Mouse (Mus musculus) lung, adult 2 months (tissue): ENCODE results near the gene Cst9. TPM values are rescaled to one million over a fixed set of nuclear protein-coding genes. Genes with fewer than 3 reads are reported as not detected.

ENCODE experiments used
- DNase-seq: peaks from one replicate; pipeline ENCODE4 v3.0.0; 2022
- H3K4me1 ChIP-seq: fragments of 200-500 bp; 2 replicates; pipeline ENCODE4 v1.6.1; 2011; ENCODE audit warnings: low read length; ENCODE audit not compliant: control insufficient read depth, insufficient read depth
- H3K4me3 ChIP-seq: fragments of 200-500 bp; replicated peaks from 2 replicates; pipeline ENCODE3; 2011; ENCODE audit warnings: low read depth, mild to moderate bottlenecking, control low read depth, low read length; ENCODE audit errors: extremely low read depth
- CTCF ChIP-seq: fragments of 200-500 bp; IDR thresholded peaks from 2 replicates; pipeline ENCODE4 v1.5.1; 2011; ENCODE audit warnings: mild to moderate bottlenecking, low read length, control low read depth; ENCODE audit not compliant: insufficient read depth
- POLR2A ChIP-seq: fragments of 200-500 bp; IDR thresholded peaks from 2 replicates; pipeline ENCODE4 v1.6.1; 2011; ENCODE audit warnings: low read depth, mild to moderate bottlenecking, control low read depth, low read length, borderline replicate concordance; ENCODE audit errors: extremely low read depth
- WGBS: fragments of 180-500 bp; shearing (Covaris S2); methylation state at CpG from one replicate; pipeline ENCODE4 v1.1.7; 2018; 5-methylcytosine and 5-hydroxymethylcytosine counted together
- polyA plus RNA-seq: library from polyadenylated mRNA; depleted of rRNA; stranded (reverse); fragments of >200 nt; gene quantifications from 2 replicates; pipeline ENCODE4 v1.2.3, GENCODE M21; 2012; rRNA removed

Cst9 gene
- polyA plus RNA-seq, 1 experiment, result 0.20 TPM

DNA sequence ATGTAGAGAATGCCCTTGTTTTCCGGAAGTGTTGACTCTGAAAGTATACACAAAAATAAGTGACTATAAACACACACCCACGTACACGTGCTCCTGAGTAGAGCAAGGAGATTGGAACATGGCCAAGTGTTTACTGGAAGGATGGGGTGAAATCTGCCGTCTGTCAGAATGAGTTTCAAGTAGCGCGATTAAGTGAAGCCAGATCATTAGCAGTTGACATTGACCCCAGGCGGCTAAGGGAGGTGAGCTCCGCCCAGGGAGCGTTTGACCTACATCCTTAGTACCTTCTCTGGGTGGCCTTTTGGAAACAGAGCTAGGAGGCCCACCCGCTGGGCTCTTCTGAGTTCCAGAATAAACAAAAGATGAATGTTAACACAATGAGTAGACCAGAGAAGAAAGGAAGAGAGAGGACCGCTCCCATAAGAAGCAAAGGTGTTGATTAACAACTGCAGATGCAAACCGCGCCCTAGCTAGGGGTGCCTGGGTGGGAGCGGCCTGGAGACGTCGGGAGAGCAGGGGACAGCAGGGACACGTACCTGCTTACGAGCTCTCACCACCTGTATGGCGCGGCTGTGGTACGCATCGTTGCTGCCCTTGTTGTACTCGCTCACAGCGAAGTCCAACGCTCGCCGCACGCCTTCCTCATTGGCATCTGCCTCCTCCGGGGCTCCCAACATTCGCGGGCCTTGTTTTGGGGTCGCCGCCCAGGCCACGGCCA is 39.8 kb downstream of the Cst9 start:
- TF ChIP-seq POLR2A (no peak), CTCF (no peak)
- peak; percentile 23 for DNase-seq
- under 1% methylated on average over 34 of the region's 34 CpGs for WGBS
- Histone ChIP-seq H3K4me3 (peak overlapping the region; percentile 88), H3K4me1 (peaks cover 33% of the 10 kb centered on the region)

DNA sequence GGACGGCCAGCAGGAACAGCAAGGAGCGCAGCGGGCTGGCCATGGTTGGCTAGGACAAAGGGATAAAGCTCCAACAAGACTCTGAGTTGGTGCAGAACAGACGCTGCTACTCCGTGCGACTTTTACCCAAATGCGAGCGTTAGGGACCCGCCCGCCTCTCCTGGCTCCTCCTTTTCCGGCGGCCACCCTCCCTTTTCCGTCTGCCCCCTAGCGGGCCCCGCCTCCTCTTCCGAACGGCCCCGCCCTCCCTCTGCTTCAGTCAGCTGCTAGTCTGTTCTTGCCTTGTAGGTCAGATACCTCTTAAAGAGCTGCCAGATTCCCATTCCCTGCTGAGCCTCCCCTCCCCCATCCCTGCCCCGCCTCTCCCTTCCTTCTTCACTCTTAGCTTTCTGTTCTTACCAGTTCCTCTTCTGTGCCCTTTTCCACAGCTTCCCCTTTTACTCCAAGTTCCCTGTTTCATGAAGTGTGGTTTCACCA is 40.4 kb downstream of the Cst9 start, which contains the start of gene Cst3:
Gene Cst3, minus strand, starts transcription at position 358 of the 477 bp plus-strand sequence.
- WGBS, result 0% methylated on average over 19 of the region's 19 CpGs
- TF ChIP-seq CTCF (no peak), POLR2A (peak; percentile 96)
- DNase-seq, result peak; percentile 93
- Histone ChIP-seq H3K4me1 (peaks cover 33% of the 10 kb centered on the region), H3K4me3 (peak within 1 kb of the TSS; percentile 88)

DNA sequence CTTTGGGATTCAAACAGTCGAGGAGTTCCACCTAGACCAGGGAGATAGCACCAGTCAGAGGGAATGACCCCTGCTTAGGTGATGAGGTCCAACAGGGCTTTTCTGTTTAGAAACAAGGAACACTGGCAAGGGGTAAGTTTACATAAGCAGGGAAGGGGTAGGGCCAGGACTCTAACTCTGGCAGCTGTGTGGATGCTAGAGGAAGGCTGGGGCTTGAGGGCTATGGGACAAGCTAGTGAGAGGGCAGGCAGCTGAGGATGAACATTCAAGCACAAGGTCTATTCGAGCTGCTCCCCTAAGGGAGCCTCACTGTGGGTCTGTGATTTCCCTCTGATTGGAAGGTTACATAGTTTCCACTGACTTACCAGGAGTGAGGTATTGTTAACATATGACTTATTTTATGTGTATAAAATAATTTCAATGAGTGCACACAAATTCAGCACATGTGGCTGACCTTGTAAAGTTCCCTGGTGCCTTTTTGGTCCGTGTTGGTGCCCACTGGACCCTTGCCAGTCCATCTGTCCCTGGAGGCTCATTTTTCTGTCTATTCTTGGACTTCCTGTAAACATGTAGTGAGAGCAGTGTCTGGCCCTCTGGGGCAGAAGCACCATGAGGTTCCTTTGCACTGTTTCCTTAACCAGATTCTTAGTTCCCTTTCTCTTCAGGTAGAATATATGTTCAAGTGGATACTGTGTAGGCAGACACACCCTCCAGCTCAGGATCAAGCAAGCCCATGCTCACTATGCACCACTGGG is 42.2 kb downstream of the Cst9 start:
- DNase-seq, result no peak
- H3K4me3 ChIP-seq, result no peak overlapping the region
- peaks cover 32% of the 10 kb centered on the region for H3K4me1 ChIP-seq
- TF ChIP-seq POLR2A (no peak), CTCF (no peak)
- WGBS, result 19% methylated on average over 3 of the region's 3 CpGs

DNA sequence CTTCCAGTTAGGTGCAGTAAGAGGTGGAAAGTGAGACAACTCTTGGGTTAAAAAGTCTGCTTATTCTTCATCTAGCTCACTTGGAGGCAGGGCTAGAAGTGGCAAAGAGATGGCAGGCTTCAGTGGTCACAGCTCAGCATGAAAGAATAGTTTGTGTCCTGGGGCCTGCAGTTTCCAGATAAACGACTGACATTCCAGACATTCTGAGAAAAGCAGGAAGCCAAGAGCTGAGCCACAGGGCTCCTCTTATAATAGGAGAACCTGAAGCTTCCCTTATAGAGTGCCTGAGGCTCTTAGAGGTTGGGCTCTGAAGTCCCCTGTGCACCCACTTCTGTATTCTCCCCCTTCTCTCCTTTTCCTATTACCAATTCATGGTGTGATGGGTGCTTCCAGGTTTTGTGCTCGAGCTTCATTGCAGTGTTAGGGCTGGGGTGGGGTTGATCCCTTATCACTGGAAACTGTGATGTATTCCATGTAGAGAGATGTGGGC is 43.7 kb downstream of the Cst9 start:
- no peak overlapping the region for H3K4me3 ChIP-seq
- WGBS, result 9% methylated on average over 2 of the region's 2 CpGs
- DNase-seq, result no peak
- TF ChIP-seq POLR2A, result no peak
- no peak for TF ChIP-seq CTCF
- peaks cover 31% of the 10 kb centered on the region for H3K4me1 ChIP-seq

DNA sequence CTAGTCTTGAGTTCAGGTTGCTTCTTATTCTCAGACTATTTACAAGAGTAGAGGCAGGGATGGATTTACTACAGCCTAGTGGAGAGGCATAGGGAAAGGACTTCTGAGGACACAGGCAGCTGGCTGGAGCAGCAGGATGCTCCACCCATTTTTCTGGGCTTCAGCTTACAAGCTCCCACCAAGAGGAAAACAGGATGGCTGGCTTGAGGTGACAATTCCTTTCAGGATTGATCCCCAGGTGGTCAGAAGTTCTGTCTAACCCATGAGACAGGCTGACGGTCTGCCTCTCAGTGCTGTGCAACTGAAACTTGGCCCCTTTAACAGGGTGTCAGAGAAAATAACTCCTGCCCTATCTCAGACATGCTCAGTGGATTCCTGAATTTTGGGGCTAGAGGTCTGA is 44.3 kb downstream of the Cst9 start:
- peaks cover 30% of the 10 kb centered on the region for H3K4me1 ChIP-seq
- TF ChIP-seq CTCF, result no peak
- TF ChIP-seq POLR2A, result peak; percentile 31; the same call in 1 of the 2 replicates
- WGBS, result 31% methylated on average over 1 of the region's 1 CpGs
- DNase-seq, result no peak
- H3K4me3 ChIP-seq, result no peak overlapping the region

DNA sequence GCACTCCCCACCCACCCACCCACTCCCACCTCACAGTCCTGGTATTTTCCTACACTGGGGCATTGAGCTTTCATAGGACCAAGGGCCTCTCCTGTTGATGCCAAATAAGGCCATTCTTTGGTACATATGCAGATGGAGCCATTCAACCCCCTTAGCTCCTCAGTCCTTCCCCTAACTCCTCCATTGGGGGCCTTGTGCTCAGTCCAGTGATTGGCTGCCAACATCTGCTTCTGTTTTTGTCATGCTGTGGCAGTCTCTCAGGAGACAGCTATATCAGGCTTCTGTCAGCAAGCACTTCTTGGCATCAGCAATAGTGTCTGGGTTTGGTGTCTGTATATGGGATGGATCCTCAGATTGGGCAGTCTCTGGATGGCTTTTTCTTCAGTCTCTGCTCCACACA is 49.8 kb downstream of the Cst9 start:
- TF ChIP-seq POLR2A (no peak), CTCF (no peak)
- no peaks in the 10 kb centered on the region; the same call in 1 of the 2 replicates for H3K4me1 ChIP-seq
- no peak overlapping the region for H3K4me3 ChIP-seq
- DNase-seq, result no peak

Other genes with a start within 250 kb of the Cst9 start
- gene Nxt1, start 162.5 kb upstream of the Cst9 start, polyA plus RNA-seq, result 15.6 and 19.6 TPM in 2 replicates
- 10.3 and 10.7 TPM in 2 replicates for gene Gzf1, start 154.1 kb upstream of the Cst9 start, polyA plus RNA-seq
- gene Napb, start 102.7 kb upstream of the Cst9 start, polyA plus RNA-seq, result 0.69 and 1.1 TPM in 2 replicates
- not detected in 2 replicates for gene Cstl1, start 84.8 kb upstream of the Cst9 start, polyA plus RNA-seq
- gene Cst11, start 63.6 kb upstream of the Cst9 start, polyA plus RNA-seq, result not detected in 2 replicates
- gene 8030411F24Rik, start 53.1 kb upstream of the Cst9 start, polyA plus RNA-seq, result not detected in 2 replicates
- gene Cst12, start 45.8 kb upstream of the Cst9 start, polyA plus RNA-seq, result not detected in 2 replicates
- 3.3 and 4.6 TPM in 2 replicates for gene Cst8, start 36.4 kb upstream of the Cst9 start, polyA plus RNA-seq
- gene Cst13, start 15.1 kb upstream of the Cst9 start, polyA plus RNA-seq, result not detected in 2 replicates
- 12.7 and 19.1 TPM in 2 replicates for gene 9230104L09Rik, start 29.9 kb downstream of the Cst9 start, polyA plus RNA-seq
- 1,892 and 2,105 TPM in 2 replicates for gene Cst3, start 40.5 kb downstream of the Cst9 start, polyA plus RNA-seq
- not detected in 2 replicates for gene Gm1330, start 168.1 kb downstream of the Cst9 start, polyA plus RNA-seq
- gene Gm10750, start 182.1 kb downstream of the Cst9 start, polyA plus RNA-seq, result not detected in 2 replicates